Mouse (Mus musculus) kidney, postnatal 0 days (tissue): ENCODE results near the gene B3gnt8. TPM values are rescaled to one million over a fixed set of nuclear protein-coding genes. Genes with fewer than 3 reads are reported as not detected.
A peak's percentile ranks its signal among the peaks of the same experiment; 100 is the strongest.

ENCODE experiments used
- ATAC-seq: fragments of 200-750 bp; cut with Nextera tagmentation; replicated peaks from 2 replicates; pipeline ENCODE4 v1.8.0; 2017; ENCODE audit warnings: low read depth, moderate number of reproducible peaks, moderate TSS enrichment, moderate library complexity; ENCODE audit not compliant: low FRiP score
- DNase-seq: peaks from one replicate; pipeline ENCODE4 v3.0.0-alpha.2; 2016; ENCODE audit warnings: low spot score
- H3K27ac ChIP-seq: fragments of 300-500 bp; sonication (generic); 2 replicates; pipeline ENCODE4 v1.5.1; 2014; ENCODE audit warnings: mild to moderate bottlenecking
- H3K27me3 ChIP-seq: fragments of 300-500 bp; sonication (generic); 2 replicates; pipeline ENCODE4 v1.6.1; 2014; ENCODE audit warnings: low read length, mixed read lengths; ENCODE audit not compliant: insufficient read depth
- H3K36me3 ChIP-seq: fragments of 300-500 bp; sonication (generic); 2 replicates; pipeline ENCODE4 v1.6.1; 2014; ENCODE audit warnings: low read length, mixed read lengths; ENCODE audit not compliant: insufficient read depth
- H3K4me1 ChIP-seq: fragments of 300-500 bp; sonication (generic); replicated peaks from 2 replicates; pipeline ENCODE4 v1.6.1; 2014; ENCODE audit warnings: antibody characterized with exemption, low read length, mixed read lengths; ENCODE audit not compliant: insufficient read depth
- H3K4me2 ChIP-seq: fragments of 300-500 bp; sonication (generic); 2 replicates; pipeline ENCODE4 v1.6.1; 2014; ENCODE audit warnings: mild to moderate bottlenecking, low read length, moderate library complexity, mixed read lengths
- H3K4me3 ChIP-seq: fragments of 300-500 bp; sonication (generic); replicated peaks from 2 replicates; pipeline ENCODE4 v1.5.1; 2014; ENCODE audit warnings: low read depth, low read length
- H3K9ac ChIP-seq: fragments of 300-500 bp; sonication (generic); 2 replicates; pipeline ENCODE4 v1.6.1; 2014; ENCODE audit warnings: low read depth, low read length
- H3K9me3 ChIP-seq: fragments of 300-500 bp; sonication (generic); replicated peaks from 2 replicates; pipeline ENCODE4 v1.6.1; 2016; ENCODE audit warnings: low read length, inconsistent platforms, mixed read lengths
- CTCF ChIP-seq: IDR thresholded peaks from 2 replicates; pipeline ENCODE4 v1.5.1; 2016; ENCODE audit warnings: antibody characterized with exemption, low read depth, mild to moderate bottlenecking, moderate library complexity
- WGBS: fragments of 180-500 bp; shearing (Covaris S2); extraction: QIAGEN DNeasy Blood & Tissue Kit; methylation state at CpG from one replicate; pipeline ENCODE4 v1.1.7; 2014; 5-methylcytosine and 5-hydroxymethylcytosine counted together
- polyA plus RNA-seq: library from polyadenylated mRNA; unstranded; fragments of >200 nt; fragmentation: Nextera tagmentation; extraction: Ambion mirVana; gene quantifications from 2 replicates; pipeline ENCODE4 v1.2.1, GENCODE M21; 2015

The B3gnt8 gene
- polyA plus RNA-seq, 1 experiment from 2014 or later, result 9.3 TPM

GRCm38 (mm10) chr7:25651281-25651680 lies 24.8 kb downstream of the B3gnt8 start:
- no peak overlapping the region for H3K4me2 ChIP-seq
- H3K27ac ChIP-seq, result no peak overlapping the region
- H3K4me1 ChIP-seq, result no peaks in the 10 kb centered on the region
- TF ChIP-seq CTCF, result no peak
- DNase-seq (no peak), ATAC-seq (no peak)
- H3K9ac ChIP-seq, result no peak overlapping the region
- WGBS, result 79% methylated on average over 8 of the region's 8 CpGs
- H3K4me3 ChIP-seq, result no peak overlapping the region
- no peaks in the 10 kb centered on the region for H3K27me3 ChIP-seq
- no peaks in the 10 kb centered on the region for H3K9me3 ChIP-seq
- no peaks in the 10 kb centered on the region for H3K36me3 ChIP-seq

GRCm38 (mm10) chr7:25652244-25652759 lies 25.8 kb downstream of the B3gnt8 start:
- 83% methylated on average over 12 of the region's 12 CpGs for WGBS
- H3K27ac ChIP-seq, result no peak overlapping the region
- no peaks in the 10 kb centered on the region for H3K9me3 ChIP-seq
- H3K4me3 ChIP-seq, result no peak overlapping the region
- DNase-seq (no peak), ATAC-seq (no peak)
- no peaks in the 10 kb centered on the region for H3K36me3 ChIP-seq
- no peak for TF ChIP-seq CTCF
- H3K9ac ChIP-seq, result no peak overlapping the region
- H3K4me2 ChIP-seq, result no peak overlapping the region
- 0 out of 2 replicates have a peak, but pooled peaks cover 2% of the 10 kb centered on the region for H3K4me1 ChIP-seq
- no peaks in the 10 kb centered on the region for H3K27me3 ChIP-seq

- no peak overlapping the region for H3K4me3 ChIP-seq
Measured at GRCm38 (mm10) chr7:25655601-25656428, 29.4 kb downstream of the B3gnt8 start.

GRCm38 (mm10) chr7:25657785-25658184 lies 31.3 kb downstream of the B3gnt8 start:
- TF ChIP-seq CTCF, result no peak
- Histone ChIP-seq H3K27ac (peak overlapping the region; percentile 85; the same call in 1 of the 2 replicates), H3K4me3 (peak overlapping the region; percentile 59), H3K9ac (peak overlapping the region; percentile 73), H3K36me3 (no peaks in the 10 kb centered on the region), H3K27me3 (no peaks in the 10 kb centered on the region), H3K4me2 (peak overlapping the region; percentile 66), H3K4me1 (0 out of 2 replicates have a peak, but pooled peaks cover 4% of the 10 kb centered on the region), H3K9me3 (no peaks in the 10 kb centered on the region)
- DNase-seq (no peak), ATAC-seq (no peak)
- WGBS, result 32% methylated on average over 10 of the region's 10 CpGs

More at GRCm38 (mm10) chr7:25655601-25656428, 29.4 kb downstream of the B3gnt8 start:
- 0 out of 2 replicates have a peak, but pooled peaks cover 4% of the 10 kb centered on the region for H3K4me1 ChIP-seq
- no peaks in the 10 kb centered on the region for H3K27me3 ChIP-seq
- H3K36me3 ChIP-seq, result no peaks in the 10 kb centered on the region
- DNase-seq, result no peak
- H3K9me3 ChIP-seq, result no peaks in the 10 kb centered on the region
- WGBS, result 80% methylated on average over 11 of the region's 11 CpGs
- no peak overlapping the region for H3K9ac ChIP-seq
- H3K4me2 ChIP-seq, result no peak overlapping the region
- no peak overlapping the region for H3K27ac ChIP-seq
- no peak for ATAC-seq
- TF ChIP-seq CTCF, result no peak

- no peaks in the 10 kb centered on the region for H3K27me3 ChIP-seq
- peak within 1 kb of the TSS; percentile 84 for H3K4me2 ChIP-seq
- H3K36me3 ChIP-seq, result peaks cover 4% of the 10 kb centered on the region; the same call in 1 of the 2 replicates
- ATAC-seq (peak; percentile 99), DNase-seq (peak; percentile 100)
- H3K27ac ChIP-seq, result peak within 1 kb of the TSS; percentile 85
- TF ChIP-seq CTCF, result no peak
- under 1% methylated on average over 50 of the region's 50 CpGs for WGBS
- peak within 1 kb of the TSS; percentile 73 for H3K9ac ChIP-seq
- H3K4me3 ChIP-seq, result peak within 1 kb of the TSS; percentile 59
- H3K9me3 ChIP-seq, result no peaks in the 10 kb centered on the region
- H3K4me1 ChIP-seq, result 0 out of 2 replicates have a peak, but pooled peaks cover 4% of the 10 kb centered on the region
Measured at GRCm38 (mm10) chr7:25658657-25659472, 32.4 kb downstream of the B3gnt8 start, which contains the start of the genes Bckdha and Exosc5. Bckdha (minus strand) TSS chr7:25658981. Exosc5 (plus strand) TSS chr7:25659164.

- Histone ChIP-seq H3K9ac (no peak overlapping the region), H3K4me1 (no peaks in the 10 kb centered on the region), H3K4me2 (no peak overlapping the region), H3K36me3 (peaks cover 26% of the 10 kb centered on the region), H3K4me3 (no peak overlapping the region), H3K27ac (no peak overlapping the region), H3K9me3 (no peaks in the 10 kb centered on the region), H3K27me3 (no peaks in the 10 kb centered on the region)
- ATAC-seq (no peak), DNase-seq (no peak)
- TF ChIP-seq CTCF, result no peak
- 90% methylated on average over 8 of the region's 8 CpGs for WGBS
Measured at GRCm38 (mm10) chr7:25666381-25666780, 39.9 kb downstream of the B3gnt8 start.
